Mouse (Mus musculus): ENCODE data around the gene Golt1b. TPM values are rescaled to one million over a fixed set of nuclear protein-coding genes. Genes with fewer than 3 reads are reported as not detected.
"Not testable (repeated sequence)": the region's sequence is repeated elsewhere in the genome, so short reads cannot be mapped to it uniquely, and the experiment has no call there.

Gene Golt1b
- 19.9 and 27.7 TPM in 2 replicates for total RNA-seq (2021)
- long read RNA-seq, transcript Golt1b-201 (5 exons, 2,818 nt) = major isoform, 38 of 40 reads
- long read RNA-seq, partial matches to known transcripts = 1 of 40 reads
- long read RNA-seq, other reads (novel, unspliced or antisense) = 1 of 40 reads

- peak; percentile 98 for DNase-seq
Observed at GRCm38 (mm10) chr6:142387011-142387754, at the start of gene Golt1b, which contains the start of gene Recql. Gene Golt1b (plus strand): TSS chr6:142387221. Gene Recql (minus strand): TSS chr6:142387087.

GRCm38 (mm10) chr6:142338961-142339360, 48.1 kb upstream of the Golt1b start:
- DNase-seq = no peak

DNA sequence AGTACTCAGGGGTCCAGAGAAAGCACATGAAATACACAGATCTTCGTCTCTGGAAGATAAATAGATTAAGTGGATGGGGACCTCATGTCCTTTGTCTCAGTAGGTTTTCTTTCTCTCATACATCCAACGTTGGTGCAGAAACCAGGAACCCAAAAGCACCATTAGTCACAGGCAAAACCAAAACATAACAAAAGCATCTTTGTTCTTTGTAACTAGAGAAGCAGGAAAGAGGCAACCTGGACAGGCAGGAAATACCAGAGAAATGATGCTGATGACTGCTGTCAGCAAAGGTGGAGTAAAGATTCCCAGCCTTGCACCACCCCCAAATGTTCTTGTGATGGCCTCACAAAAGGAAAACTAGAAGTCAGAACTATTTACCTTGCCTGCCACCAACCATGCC, 47.4 kb upstream of the Golt1b start:
- DNase-seq = no peak

DNA sequence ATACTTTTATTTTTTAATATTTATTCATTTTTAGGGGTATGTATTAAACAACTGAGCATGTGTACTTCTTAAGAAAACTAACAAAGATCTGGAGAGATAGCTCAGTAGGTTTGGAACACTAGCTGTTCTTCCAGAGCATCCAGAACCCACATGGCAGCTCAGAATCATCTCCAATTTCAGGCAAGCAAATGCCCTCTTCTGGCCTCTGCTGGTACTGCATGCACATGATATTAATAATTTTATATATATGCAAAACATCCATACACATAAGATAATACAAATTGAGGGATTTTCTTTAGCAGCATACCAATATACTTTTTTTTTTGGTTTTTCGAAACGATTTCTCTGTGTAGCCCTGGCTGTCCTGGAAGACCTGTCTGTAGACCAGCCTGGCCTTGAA, 43.5 kb upstream of the Golt1b start:
- peak; percentile 19 for DNase-seq

- DNase-seq = peak; percentile 80
Observed at GRCm38 (mm10) chr6:142345440-142346038, 41.5 kb upstream of the Golt1b start, which contains the start of gene Pyroxd1. Gene Pyroxd1 (plus strand): TSS chr6:142345654.

GRCm38 (mm10) chr6:142346181-142347110, 40.6 kb upstream of the Golt1b start:
- no peak for DNase-seq

DNA sequence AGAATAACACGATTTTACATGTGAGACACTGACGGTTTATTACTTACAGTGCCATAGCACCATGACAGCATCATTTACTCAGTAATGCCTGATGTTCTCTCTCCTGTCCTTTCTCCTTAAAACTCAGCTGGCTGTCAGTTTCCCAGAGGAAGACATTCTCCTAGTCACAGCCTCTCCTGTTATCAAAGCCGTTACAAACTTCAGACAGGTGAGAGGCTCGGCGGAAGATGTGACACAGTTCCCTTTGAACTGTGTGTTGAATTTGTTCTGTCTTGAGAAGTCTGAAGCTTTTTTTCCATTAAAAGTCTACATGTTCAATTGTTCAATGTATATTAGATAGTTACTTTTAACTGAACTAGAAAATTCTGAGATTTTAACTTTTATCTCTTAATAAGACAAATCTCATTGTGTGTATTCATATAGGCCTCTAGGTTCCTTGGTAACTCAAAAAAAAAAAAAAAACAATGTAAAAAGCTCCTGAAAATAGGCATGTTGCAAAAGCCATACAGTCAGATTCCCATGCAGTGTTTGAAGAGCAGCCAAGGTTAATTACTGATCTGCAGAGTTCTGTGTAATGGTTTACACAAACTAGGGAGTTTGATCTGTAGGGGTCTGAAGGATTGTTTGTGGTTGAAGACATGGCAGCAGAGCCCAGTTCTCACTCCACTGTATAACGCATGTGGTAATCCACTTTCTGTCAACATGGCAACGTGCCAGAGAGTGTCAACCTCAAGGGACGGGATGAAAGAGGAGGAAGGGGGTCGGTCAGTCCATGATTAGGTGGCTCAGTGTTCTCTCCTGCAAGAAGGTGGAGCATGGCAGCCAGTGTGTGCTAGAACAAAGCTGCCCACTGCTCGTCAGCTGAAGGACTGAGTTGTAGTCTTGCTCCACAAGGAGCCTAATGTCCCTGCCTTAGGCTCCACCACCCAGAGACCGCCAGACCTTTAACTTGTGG, 39.3 kb upstream of the Golt1b start:
- no peak for DNase-seq

- DNase-seq = not testable (repeated sequence)
Observed at GRCm38 (mm10) chr6:142352099-142352498, 34.9 kb upstream of the Golt1b start.

GRCm38 (mm10) chr6:142357106-142357505, 29.9 kb upstream of the Golt1b start:
- DNase-seq = no peak

DNA sequence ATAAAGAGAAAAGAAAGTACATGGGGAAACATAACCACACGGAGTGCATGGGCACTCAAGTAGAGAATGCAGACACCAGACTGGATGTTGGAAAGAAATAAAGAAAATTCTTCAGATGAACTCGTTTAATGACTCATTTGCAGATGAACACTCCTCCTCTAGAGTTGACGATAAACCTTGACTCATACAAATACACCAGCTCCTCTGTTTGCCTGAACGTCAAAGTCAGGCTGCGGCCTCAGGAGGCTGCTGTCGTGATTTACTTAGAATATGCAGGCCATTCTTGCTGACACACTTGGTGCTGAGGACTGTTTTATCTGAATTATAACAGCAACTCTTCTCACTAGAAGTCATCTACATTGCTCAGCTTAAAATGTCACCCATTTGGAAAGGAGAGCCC, 25.0 kb upstream of the Golt1b start:
- DNase-seq = no peak

DNA sequence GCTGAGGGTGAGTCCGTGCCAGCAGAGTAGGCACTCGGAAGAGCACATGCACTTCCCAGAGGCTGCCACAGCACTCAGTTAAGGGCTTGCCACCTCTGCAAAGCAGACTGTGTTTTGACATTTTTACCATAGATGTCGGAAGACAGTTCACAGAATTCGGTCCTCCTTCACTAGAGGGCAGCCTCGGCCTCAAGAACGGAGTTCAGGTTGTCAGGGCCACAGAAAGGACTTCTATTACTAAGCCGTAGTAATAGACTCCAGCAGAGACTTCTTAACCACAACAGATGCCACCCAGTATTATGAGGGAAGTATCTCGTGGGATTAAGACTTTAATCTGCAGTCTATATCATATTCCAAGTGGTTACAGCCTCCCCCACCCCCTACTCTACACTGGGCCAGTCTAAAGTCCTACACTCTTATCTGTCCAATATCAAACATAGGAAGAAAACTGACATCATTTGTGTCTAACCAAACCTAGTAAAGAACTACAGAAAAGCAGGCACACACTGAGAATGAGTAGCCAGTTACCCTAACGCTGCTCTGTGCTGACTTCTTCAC, 23.9 kb upstream of the Golt1b start:
- no peak for DNase-seq

DNA sequence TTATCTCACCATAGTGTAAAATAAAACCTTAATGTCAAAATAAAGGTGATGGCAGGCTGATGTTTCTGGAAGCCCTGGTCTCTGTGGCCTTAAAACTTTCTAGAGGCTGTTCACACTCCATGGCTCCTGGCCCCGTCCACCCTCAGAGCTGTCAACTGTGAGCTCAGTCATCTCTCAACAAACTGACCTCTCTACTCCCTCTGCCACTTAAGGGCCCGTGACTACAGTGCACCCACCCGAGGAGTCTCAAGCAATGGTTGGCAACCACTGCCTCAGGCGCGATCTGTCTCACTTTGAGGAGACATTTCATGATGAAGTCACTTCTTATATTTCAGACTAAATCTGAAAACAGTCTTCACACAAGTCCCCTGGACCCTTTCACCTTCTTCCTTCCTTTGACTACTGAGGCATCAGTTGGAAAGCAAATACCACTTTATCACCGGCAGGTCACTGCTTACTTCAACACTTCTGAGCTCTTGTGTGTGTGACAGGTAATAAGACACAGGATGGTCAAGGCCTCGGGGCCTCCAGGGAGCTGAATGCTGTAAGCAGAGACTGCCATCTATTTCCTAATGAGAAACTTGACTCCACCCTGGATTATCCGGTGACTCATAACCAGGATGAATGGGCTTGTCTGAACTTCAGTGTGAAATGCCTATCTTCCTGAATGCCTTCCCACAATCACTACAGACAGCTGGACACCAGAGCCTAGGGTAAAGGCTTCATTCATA, 21.1 kb upstream of the Golt1b start:
- DNase-seq = no peak

GRCm38 (mm10) chr6:142366473-142367018, 20.5 kb upstream of the Golt1b start:
- no peak for DNase-seq

- no peak for DNase-seq
Observed at GRCm38 (mm10) chr6:142367565-142367964, 19.5 kb upstream of the Golt1b start.

DNA sequence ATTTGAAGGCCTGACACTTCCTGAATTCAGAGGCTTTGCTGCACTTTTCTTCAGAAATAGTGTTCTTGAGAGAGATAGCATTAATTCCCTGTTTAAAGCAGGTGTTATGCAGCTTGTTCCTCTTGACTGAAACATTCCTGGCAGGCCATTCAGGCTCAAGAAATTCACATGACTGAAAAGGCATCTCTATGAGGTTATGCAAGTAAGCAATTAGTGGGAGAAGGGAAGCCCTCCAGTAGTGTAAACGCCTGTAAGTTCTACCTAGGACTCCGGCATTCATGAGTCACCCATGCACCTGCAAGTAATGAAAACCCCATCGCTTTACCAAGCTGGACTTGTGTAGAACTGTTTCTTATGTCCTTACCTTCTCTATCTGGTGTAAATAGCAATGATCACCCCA, 17.5 kb upstream of the Golt1b start:
- DNase-seq = no peak

GRCm38 (mm10) chr6:142377081-142377480, 9.9 kb upstream of the Golt1b start:
- peak; percentile 13 for DNase-seq

- no peak for DNase-seq
Observed at GRCm38 (mm10) chr6:142378576-142379330, 8.3 kb upstream of the Golt1b start.

DNA sequence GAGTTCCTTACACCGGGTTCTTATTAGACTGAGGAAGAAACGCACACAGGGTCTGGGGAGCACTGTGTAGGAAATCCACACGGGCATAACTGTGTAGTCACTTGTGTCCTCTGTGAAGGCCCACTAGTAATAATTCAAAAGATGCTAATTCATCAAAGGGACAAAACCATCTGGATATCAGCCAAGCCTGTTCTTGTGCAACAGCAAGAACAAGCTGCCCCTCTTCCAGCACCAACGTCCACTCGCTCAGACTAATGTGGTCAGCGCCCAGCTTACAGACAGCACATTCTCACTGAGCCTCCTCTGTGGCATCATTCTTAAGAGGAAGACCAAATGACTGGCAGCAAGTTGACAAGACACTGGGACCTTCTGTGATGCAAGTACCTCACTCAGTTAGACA, 7.1 kb upstream of the Golt1b start:
- DNase-seq = no peak

- no peak for DNase-seq
Observed at GRCm38 (mm10) chr6:142381615-142382014, 5.4 kb upstream of the Golt1b start.
